Mouse (Mus musculus) ovary, postnatal 14 days (tissue): ENCODE results near the gene Safb.

Experiments used
- DNase-seq: peaks from one replicate; pipeline ENCODE4 v3.0.0; 2022; ENCODE audit warnings: low spot score

Gene Safb

GRCm38 (mm10) chr17:56561866-56562265 lies 22.8 kb upstream of the Safb start:
- no peak for DNase-seq

GRCm38 (mm10) chr17:56566293-56566692 lies 18.3 kb upstream of the Safb start:
- DNase-seq = no peak

GRCm38 (mm10) chr17:56566918-56567317 lies 17.7 kb upstream of the Safb start:
- DNase-seq = no peak

GRCm38 (mm10) chr17:56567370-56567769 lies 17.3 kb upstream of the Safb start:
- no peak for DNase-seq

GRCm38 (mm10) chr17:56570287-56570686 lies 14.3 kb upstream of the Safb start:
- no peak for DNase-seq

- no peak for DNase-seq
Observed at GRCm38 (mm10) chr17:56572154-56572553, 12.5 kb upstream of the Safb start.

- no peak for DNase-seq
Observed at GRCm38 (mm10) chr17:56572939-56573338, 11.7 kb upstream of the Safb start.

- no peak for DNase-seq
Observed at GRCm38 (mm10) chr17:56583071-56583470, 1.6 kb upstream of the Safb start.

GRCm38 (mm10) chr17:56583611-56584256 lies 891 bp upstream of the Safb start:
- DNase-seq = no peak

- DNase-seq = peak; percentile 45
Observed at GRCm38 (mm10) chr17:56585171-56585821, 671 bp downstream of the Safb start.

- DNase-seq = no peak
Observed at GRCm38 (mm10) chr17:56587773-56588172, 3.1 kb downstream of the Safb start.

GRCm38 (mm10) chr17:56588921-56589320 lies 4.3 kb downstream of the Safb start:
- no peak for DNase-seq

GRCm38 (mm10) chr17:56592553-56592952 lies 7.9 kb downstream of the Safb start:
- no peak for DNase-seq

GRCm38 (mm10) chr17:56593527-56594271 lies 9.1 kb downstream of the Safb start:
- no peak for DNase-seq

GRCm38 (mm10) chr17:56603186-56604069 lies 18.8 kb downstream of the Safb start:
- no peak for DNase-seq

GRCm38 (mm10) chr17:56604070-56604380 lies 19.4 kb downstream of the Safb start:
- DNase-seq = no peak

- no peak for DNase-seq
Observed at GRCm38 (mm10) chr17:56604422-56604821, 19.8 kb downstream of the Safb start.

- no peak for DNase-seq
Observed at GRCm38 (mm10) chr17:56605431-56605830, 20.8 kb downstream of the Safb start.

- DNase-seq = no peak
Observed at GRCm38 (mm10) chr17:56607521-56608062, 23.0 kb downstream of the Safb start.

- no peak for DNase-seq
Observed at GRCm38 (mm10) chr17:56608699-56609098, 24.1 kb downstream of the Safb start.

- peak; percentile 84 for DNase-seq
Observed at GRCm38 (mm10) chr17:56609452-56610171, 25.0 kb downstream of the Safb start, which contains the start of gene 2410015M20Rik. 2410015M20Rik (minus strand) TSS chr17:56609771.
